Mouse (Mus musculus): ENCODE results near the gene Hspbap1. TPM values are rescaled to one million over a fixed set of nuclear protein-coding genes. Genes with fewer than 3 reads are reported as not detected.

The Hspbap1 gene
- polyA plus RNA-seq, 1 experiment from 2014 or later: 17.2 TPM

GRCm38 (mm10) chr16:35870581-35871047 is 100.4 kb downstream of the Hspbap1 start:
- peaks cover 31% of the 10 kb centered on the region for H3K27me3 ChIP-seq (replicated peaks)
- H3K4me1 ChIP-seq: peaks cover 12% of the 10 kb centered on the region
- no peaks in the 10 kb centered on the region for H3K9me3 ChIP-seq
- peak overlapping the region; percentile 96 for H3K4me2 ChIP-seq
- H3K4me3 ChIP-seq: peak overlapping the region; percentile 46
- WGBS: 3% methylated on average over 12 of the region's 12 CpGs
- ATAC-seq (replicated peaks): no peak
- H3K27ac ChIP-seq: no peak overlapping the region
- peak overlapping the region; percentile 52 for H3K9ac ChIP-seq
- no peaks in the 10 kb centered on the region for H3K36me3 ChIP-seq (replicated peaks)

- peak within 1 kb of the TSS; percentile 46 for H3K4me3 ChIP-seq
- H3K27ac ChIP-seq: no peak within 1 kb of the TSS
- peak within 1 kb of the TSS; percentile 96 for H3K4me2 ChIP-seq
- H3K4me1 ChIP-seq: peaks cover 12% of the 10 kb centered on the region
- no peaks in the 10 kb centered on the region for H3K9me3 ChIP-seq
- peak; percentile 71 for ATAC-seq (replicated peaks)
- WGBS: 1% methylated on average over 36 of the region's 38 CpGs
- H3K27me3 ChIP-seq (replicated peaks): peaks cover 31% of the 10 kb centered on the region
- H3K36me3 ChIP-seq (replicated peaks): no peaks in the 10 kb centered on the region
- peak within 1 kb of the TSS; percentile 52 for H3K9ac ChIP-seq
Observed at GRCm38 (mm10) chr16:35871048-35871851, 101.1 kb downstream of the Hspbap1 start, which contains the start of gene Parp14. TSS of gene Parp14 (minus strand) at chr16:35871544.

- Histone ChIP-seq H3K9ac (no peak overlapping the region), H3K27me3 (replicated peaks) (peaks cover 31% of the 10 kb centered on the region), H3K4me2 (peak overlapping the region; percentile 96), H3K27ac (no peak overlapping the region), H3K4me3 (peak overlapping the region; percentile 46), H3K9me3 (no peaks in the 10 kb centered on the region), H3K36me3 (replicated peaks) (no peaks in the 10 kb centered on the region), H3K4me1 (peaks cover 12% of the 10 kb centered on the region)
- ATAC-seq (replicated peaks): no peak
- 24% methylated on average over 12 of the region's 12 CpGs for WGBS
Observed at GRCm38 (mm10) chr16:35871898-35872297, 101.7 kb downstream of the Hspbap1 start.

- H3K4me3 ChIP-seq: no peak overlapping the region
- peaks cover 31% of the 10 kb centered on the region for H3K27me3 ChIP-seq (replicated peaks)
- 44% methylated on average over 14 of the region's 14 CpGs for WGBS
- H3K36me3 ChIP-seq (replicated peaks): no peaks in the 10 kb centered on the region
- H3K4me1 ChIP-seq: peaks cover 12% of the 10 kb centered on the region
- no peak overlapping the region for H3K27ac ChIP-seq
- H3K9ac ChIP-seq: no peak overlapping the region
- no peak for ATAC-seq (replicated peaks)
- no peaks in the 10 kb centered on the region for H3K9me3 ChIP-seq
- H3K4me2 ChIP-seq: no peak overlapping the region
Observed at GRCm38 (mm10) chr16:35872410-35873006, 102.3 kb downstream of the Hspbap1 start.

GRCm38 (mm10) chr16:35874416-35874815 is 104.2 kb downstream of the Hspbap1 start:
- H3K27ac ChIP-seq: no peak overlapping the region
- ATAC-seq (replicated peaks): no peak

More at GRCm38 (mm10) chr16:35874416-35874815, 104.2 kb downstream of the Hspbap1 start:
- no peaks in the 10 kb centered on the region for H3K36me3 ChIP-seq (replicated peaks)
- H3K4me3 ChIP-seq: no peak overlapping the region
- peaks cover 27% of the 10 kb centered on the region for H3K27me3 ChIP-seq (replicated peaks)
- H3K4me1 ChIP-seq: peaks cover 12% of the 10 kb centered on the region
- no peak overlapping the region for H3K9ac ChIP-seq
- no peaks in the 10 kb centered on the region for H3K9me3 ChIP-seq
- H3K4me2 ChIP-seq: no peak overlapping the region
- WGBS: 32% methylated on average over 3 of the region's 3 CpGs

Other genes starting within 250 kb of the Hspbap1 start
- gene Sema5b, start 229.2 kb upstream of the Hspbap1 start, polyA plus RNA-seq (2015; fragmentation: Nextera tagmentation; extraction: Ambion mirVana): 25.4 and 27.7 TPM in 2 replicates
- 31.4 TPM in 2 replicates for gene Dirc2, start 1.0 kb upstream of the Hspbap1 start, polyA plus RNA-seq (2015; fragmentation: Nextera tagmentation; extraction: Ambion mirVana)
- 0.49 and 0.72 TPM in 2 replicates for gene Parp14, start 101.2 kb downstream of the Hspbap1 start, polyA plus RNA-seq (2015; fragmentation: Nextera tagmentation; extraction: Ambion mirVana)
- gene Parp9, start 168.1 kb downstream of the Hspbap1 start, polyA plus RNA-seq (2015; fragmentation: Nextera tagmentation; extraction: Ambion mirVana): 1.8 and 2.6 TPM in 2 replicates
- 1.5 and 1.8 TPM in 2 replicates for gene Dtx3l, start 168.8 kb downstream of the Hspbap1 start, polyA plus RNA-seq (2015; fragmentation: Nextera tagmentation; extraction: Ambion mirVana)
- gene Kpna1, start 208.4 kb downstream of the Hspbap1 start, polyA plus RNA-seq (2015; fragmentation: Nextera tagmentation; extraction: Ambion mirVana): 74.3 and 83.1 TPM in 2 replicates